Mouse (Mus musculus) hindbrain, embryonic 11.5 days (tissue): ENCODE measurements at regions not wholly inside any gene's neighbourhood (a gene's known extent, or its start where the extent isn't known, plus 50 kb on each side); places are given as distances from the start of the nearest gene placed in this dataset.
"Not testable (repeated sequence)": the region's sequence is repeated elsewhere in the genome, so short reads cannot be mapped to it uniquely, and the experiment has no call there.

ENCODE experiments used
- ATAC-seq: fragments of 200-750 bp; cut with Nextera tagmentation; 2 replicates; pipeline ENCODE4 v1.8.0; 2017; ENCODE audit warnings: mild to moderate bottlenecking, moderate TSS enrichment, moderate library complexity; ENCODE audit not compliant: low FRiP score
- DNase-seq: peaks from one replicate; pipeline ENCODE4 v3.0.0-alpha.2; 2015; ENCODE audit warnings: low spot score
- H3K27ac ChIP-seq: fragments of 300-500 bp; sonication (generic); 2 replicates; pipeline ENCODE4 v1.5.1; 2014; ENCODE audit warnings: mild to moderate bottlenecking, low read depth, low read length
- H3K27me3 ChIP-seq: fragments of 300-500 bp; sonication (generic); 2 replicates; pipeline ENCODE4 v1.6.1; 2014; ENCODE audit warnings: mild to moderate bottlenecking, low read length, moderate library complexity, mixed read lengths; ENCODE audit not compliant: control insufficient read depth, insufficient read depth
- H3K36me3 ChIP-seq: fragments of 300-500 bp; sonication (generic); 2 replicates; pipeline ENCODE4 v1.6.1; 2014; ENCODE audit warnings: mild to moderate bottlenecking, low read length, moderate library complexity, mixed read lengths; ENCODE audit not compliant: control insufficient read depth, insufficient read depth
- H3K4me1 ChIP-seq: fragments of 300-500 bp; sonication (generic); replicated peaks from 2 replicates; pipeline ENCODE4 v1.6.1; 2014; ENCODE audit warnings: low read length, mixed read lengths; ENCODE audit not compliant: control insufficient read depth, insufficient read depth
- H3K4me2 ChIP-seq: fragments of 300-500 bp; sonication (generic); replicated peaks from 2 replicates; pipeline ENCODE4 v1.6.1; 2014; ENCODE audit warnings: mild to moderate bottlenecking, low read depth, low read length
- H3K4me3 ChIP-seq: fragments of 300-500 bp; sonication (generic); 2 replicates; pipeline ENCODE4 v1.5.1; 2014; ENCODE audit warnings: low read depth, low read length
- H3K9ac ChIP-seq: fragments of 300-500 bp; sonication (generic); 2 replicates; pipeline ENCODE4 v1.6.1; 2014; ENCODE audit warnings: low read depth, low read length
- H3K9me3 ChIP-seq: fragments of 300-500 bp; sonication (generic); 2 replicates; pipeline ENCODE4 v1.6.1; 2016; ENCODE audit warnings: low read length; ENCODE audit not compliant: control insufficient read depth
- WGBS: fragments of 180-500 bp; shearing (Covaris S2); extraction: QIAGEN DNeasy Blood & Tissue Kit; methylation state at CpG from one replicate; pipeline ENCODE4 v1.1.7; 2014; 5-methylcytosine and 5-hydroxymethylcytosine counted together

DNA sequence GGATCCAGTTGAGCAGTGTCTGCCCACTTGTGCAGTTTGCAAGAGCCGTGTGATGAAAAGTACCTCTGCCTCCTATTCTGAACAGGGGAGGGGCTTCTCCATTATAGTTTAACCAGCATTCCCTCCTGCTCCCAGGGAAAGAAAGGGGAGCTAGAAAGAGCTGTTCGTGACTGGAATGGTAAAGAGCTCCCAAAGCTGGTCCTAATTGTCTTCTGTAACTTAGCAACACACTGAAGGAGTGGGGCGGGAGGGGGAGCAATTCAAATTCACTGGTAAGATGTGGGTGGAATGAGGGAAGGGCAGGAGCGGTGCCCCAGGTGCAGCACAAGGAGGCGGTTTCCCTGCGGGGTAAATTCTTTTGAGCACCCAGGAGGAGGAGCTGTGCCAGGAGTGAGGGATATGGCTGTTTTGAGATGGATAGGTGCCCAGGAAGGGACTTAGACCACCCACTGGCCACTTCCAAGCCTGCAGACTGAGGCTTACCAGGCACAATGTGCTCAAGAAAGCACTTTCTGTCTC, 79.5 kb upstream of the Spata13 start:
- DNase-seq (peak; percentile 94), ATAC-seq (peak; percentile 93)
- Histone ChIP-seq H3K4me2 (no peak overlapping the region; the same call in 1 of the 2 replicates), H3K27ac (peak overlapping the region; percentile 80), H3K4me3 (no peak overlapping the region), H3K9me3 (no peaks in the 10 kb centered on the region), H3K36me3 (no peaks in the 10 kb centered on the region), H3K4me1 (peaks cover 8% of the 10 kb centered on the region; the same call in 1 of the 2 replicates), H3K9ac (peak overlapping the region; percentile 31; the same call in 1 of the 2 replicates), H3K27me3 (no peaks in the 10 kb centered on the region)
- WGBS: 8% methylated on average over 6 of the region's 6 CpGs

DNA sequence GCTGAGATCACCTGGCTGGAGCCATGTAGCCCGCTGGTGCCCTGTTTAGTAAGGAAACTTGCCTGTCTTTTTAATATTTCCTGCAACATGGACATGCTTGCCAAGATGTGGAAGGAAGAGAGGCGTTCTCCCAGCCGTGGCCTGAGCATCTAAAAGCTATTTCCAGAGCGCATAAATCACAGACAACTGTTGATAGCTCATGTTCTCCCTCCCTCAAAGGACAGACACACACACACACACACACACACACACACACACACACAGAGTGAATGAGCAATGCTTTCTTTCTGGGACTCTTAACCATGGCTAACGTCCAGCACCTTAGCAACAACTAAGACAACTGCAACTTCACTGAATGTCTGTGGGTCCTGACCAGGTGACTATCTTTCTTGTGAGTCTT, 77.3 kb upstream of the Spata13 start:
- Histone ChIP-seq H3K36me3 (no peaks in the 10 kb centered on the region), H3K27me3 (no peaks in the 10 kb centered on the region), H3K4me3 (no peak overlapping the region), H3K27ac (no peak overlapping the region), H3K9me3 (no peaks in the 10 kb centered on the region), H3K4me2 (no peak overlapping the region), H3K9ac (no peak overlapping the region), H3K4me1 (peaks cover 8% of the 10 kb centered on the region; the same call in 1 of the 2 replicates)
- DNase-seq (no peak), ATAC-seq (no peak)
- 85% methylated on average over 5 of the region's 5 CpGs for WGBS

DNA sequence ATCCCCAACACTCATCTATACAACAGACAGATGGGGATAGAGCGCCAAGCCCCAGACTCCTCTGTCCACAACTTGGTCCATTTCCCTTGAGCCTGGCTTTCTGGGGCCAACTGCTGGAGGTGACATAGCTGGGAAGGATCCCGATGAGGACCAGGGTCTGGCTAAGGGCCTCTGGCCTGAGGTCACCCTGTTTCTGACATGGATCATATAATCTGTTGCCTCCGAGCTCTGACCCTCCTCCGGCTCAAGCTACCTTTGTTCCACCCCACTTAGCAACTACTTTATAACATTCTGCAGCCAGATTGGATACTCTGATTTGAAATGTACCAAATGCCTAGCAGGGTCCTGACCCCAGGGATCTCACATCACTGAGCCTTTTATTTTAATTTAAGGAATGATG, 76.8 kb upstream of the Spata13 start:
- 49% methylated on average over 4 of the region's 4 CpGs for WGBS
- Histone ChIP-seq H3K4me1 (peaks cover 8% of the 10 kb centered on the region; the same call in 1 of the 2 replicates), H3K27ac (no peak overlapping the region), H3K27me3 (no peaks in the 10 kb centered on the region), H3K4me3 (no peak overlapping the region), H3K9ac (no peak overlapping the region), H3K36me3 (no peaks in the 10 kb centered on the region), H3K4me2 (no peak overlapping the region), H3K9me3 (no peaks in the 10 kb centered on the region)
- ATAC-seq (no peak), DNase-seq (no peak)

DNA sequence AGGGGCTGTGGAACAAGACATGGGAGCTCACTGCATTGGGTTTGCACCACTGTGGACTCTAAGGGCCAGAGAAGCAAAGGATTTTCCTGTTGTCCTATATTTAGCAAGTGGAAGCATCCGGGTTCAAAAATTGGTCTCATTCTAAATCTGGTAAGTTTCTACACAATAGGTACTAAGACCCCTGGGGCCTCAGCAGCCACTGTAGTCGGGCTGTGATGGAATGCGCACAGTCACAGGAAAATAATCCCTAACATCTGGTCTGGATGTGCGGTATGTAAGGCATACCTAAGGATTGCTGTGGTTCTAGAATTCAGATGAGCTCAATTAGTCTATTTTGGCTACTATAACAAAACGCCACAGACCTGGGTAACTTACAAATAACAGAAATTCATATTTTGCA, 74.4 kb upstream of the Spata13 start:
- no peak overlapping the region for H3K4me3 ChIP-seq
- no peaks in the 10 kb centered on the region for H3K36me3 ChIP-seq
- H3K9ac ChIP-seq: no peak overlapping the region
- H3K27me3 ChIP-seq: no peaks in the 10 kb centered on the region
- peaks cover 7% of the 10 kb centered on the region; the same call in 1 of the 2 replicates for H3K4me1 ChIP-seq
- no peak overlapping the region for H3K27ac ChIP-seq
- H3K4me2 ChIP-seq: no peak overlapping the region
- ATAC-seq (no peak), DNase-seq (no peak)
- no peaks in the 10 kb centered on the region for H3K9me3 ChIP-seq
- 72% methylated on average over 5 of the region's 5 CpGs for WGBS

DNA sequence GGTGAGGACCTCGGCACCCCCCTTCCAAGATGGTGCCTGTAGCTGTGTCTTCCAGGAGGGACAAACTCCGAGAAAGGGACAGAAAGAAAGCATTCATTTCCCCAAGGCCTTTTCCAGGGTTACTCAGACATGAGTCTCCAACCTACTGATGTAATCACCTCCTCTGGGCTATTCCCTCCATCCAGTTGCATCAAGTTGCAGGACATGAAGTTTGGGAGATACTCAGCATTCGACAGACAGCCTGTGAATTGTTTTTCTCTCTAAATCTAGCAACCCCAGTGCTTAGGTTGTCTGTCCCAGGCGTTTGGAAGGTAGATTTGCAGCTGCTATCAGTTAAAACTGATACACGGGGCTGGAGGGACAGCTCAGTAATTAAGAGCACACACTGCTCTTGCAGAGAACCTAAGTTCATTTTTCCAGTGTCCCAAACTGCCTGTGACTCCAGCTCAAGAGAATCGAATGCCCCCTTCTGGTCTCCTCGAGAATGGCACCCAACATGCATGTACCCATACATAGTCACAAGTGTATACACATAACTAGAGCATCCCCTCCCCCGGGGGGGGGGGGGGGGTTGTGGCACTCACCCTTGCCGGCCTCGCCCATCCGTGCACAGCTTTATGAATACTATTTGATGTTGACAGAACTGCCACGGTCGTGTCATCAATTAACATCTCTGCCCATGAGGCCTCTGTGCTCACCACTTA, 73.8 kb upstream of the Spata13 start:
- H3K27ac ChIP-seq: no peak overlapping the region
- DNase-seq (peak; percentile 31), ATAC-seq (no peak)
- H3K4me3 ChIP-seq: no peak overlapping the region
- H3K4me2 ChIP-seq: no peak overlapping the region
- H3K4me1 ChIP-seq: 0 out of 2 replicates have a peak, but pooled peaks cover 3% of the 10 kb centered on the region
- no peaks in the 10 kb centered on the region for H3K36me3 ChIP-seq
- 73% methylated on average over 13 of the region's 13 CpGs for WGBS
- H3K9me3 ChIP-seq: no peaks in the 10 kb centered on the region
- no peaks in the 10 kb centered on the region for H3K27me3 ChIP-seq
- H3K9ac ChIP-seq: no peak overlapping the region

DNA sequence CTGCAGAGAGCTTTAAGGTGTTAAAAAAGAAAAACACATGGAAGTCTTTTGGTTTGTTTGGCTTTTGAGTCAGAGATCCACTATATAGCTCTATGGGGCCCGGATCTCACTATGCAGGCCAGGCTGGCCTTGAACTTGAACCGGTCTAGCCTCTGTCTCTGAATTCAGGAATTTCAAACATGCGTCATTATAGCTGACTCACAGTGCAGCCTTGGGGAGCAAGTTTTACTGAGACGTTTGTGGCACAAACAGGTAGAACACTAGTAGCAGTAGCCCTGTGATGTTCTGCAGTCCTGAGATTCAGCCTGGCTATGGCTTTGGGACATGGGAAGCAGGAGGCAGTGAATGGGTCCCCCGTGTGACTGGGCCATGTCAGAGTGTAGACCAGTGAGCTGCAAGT, 57.5 kb upstream of the Spata13 start:
- WGBS: 86% methylated on average over 5 of the region's 5 CpGs

DNA sequence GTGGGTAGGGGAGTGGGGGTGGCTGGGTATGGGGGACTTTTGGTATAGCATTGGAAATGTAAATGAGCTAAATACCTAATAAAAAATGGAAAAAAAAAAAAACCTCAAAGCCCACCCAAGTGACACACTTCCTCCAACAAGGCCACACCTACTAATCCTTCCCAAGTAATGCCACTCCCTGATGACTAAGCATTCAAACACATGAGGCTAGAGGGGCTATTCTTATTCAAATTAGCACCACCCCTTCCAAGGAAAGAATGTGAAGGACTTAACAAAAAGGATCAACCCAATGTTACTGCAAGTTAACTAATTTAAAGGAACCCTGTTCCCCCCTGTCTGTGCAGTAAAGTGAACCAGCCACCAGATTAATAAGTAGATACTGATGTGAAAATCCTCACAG, 53.7 kb upstream of the Spata13 start:
- H3K27me3 ChIP-seq, H3K4me3 ChIP-seq, H3K36me3 ChIP-seq, H3K4me2 ChIP-seq, ATAC-seq, H3K27ac ChIP-seq, H3K9me3 ChIP-seq, H3K4me1 ChIP-seq, DNase-seq, H3K9ac ChIP-seq: not testable (repeated sequence)

More for the DNA sequence above, 57.5 kb upstream of the Spata13 start:
- Histone ChIP-seq H3K27ac (no peak overlapping the region), H3K36me3 (no peaks in the 10 kb centered on the region), H3K9ac (no peak overlapping the region), H3K4me3 (no peak overlapping the region), H3K9me3 (no peaks in the 10 kb centered on the region), H3K4me1 (no peaks in the 10 kb centered on the region), H3K4me2 (no peak overlapping the region), H3K27me3 (no peaks in the 10 kb centered on the region)
- ATAC-seq (no peak), DNase-seq (no peak)
